ENCODE assay signal across 20 mouse cellular contexts in the genomic region with DNA sequence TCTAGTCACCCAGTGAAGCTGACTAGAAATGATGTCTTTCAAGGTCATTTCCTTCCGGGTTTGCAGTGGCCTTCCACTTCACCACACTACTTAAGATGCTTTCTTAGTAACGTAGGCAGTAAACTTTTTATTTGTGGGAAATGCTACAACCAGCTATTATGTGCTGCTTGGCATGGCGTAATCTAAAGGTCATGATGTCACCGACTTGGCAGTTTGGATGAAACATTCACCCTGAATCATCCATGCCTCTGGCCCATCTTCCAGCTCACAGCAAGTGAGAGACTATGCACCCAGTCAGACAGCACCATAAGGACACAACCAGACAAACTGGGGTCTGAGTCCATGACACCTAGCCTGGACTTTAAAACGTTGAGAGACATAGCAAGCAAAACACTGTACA. TPM values are rescaled to one million over a fixed set of nuclear protein-coding genes. Genes with fewer than 3 reads are reported as not detected.
DNase-seq lines count a peak whose midpoint lies in the region; ATAC-seq and TF ChIP-seq lines count a peak whose summit lies in the region.
"Had no signal": no experiment of that assay in that cellular context is flagged by ENCODE, and none has a peak within 500 bp of the region (broad histone marks: within the 10 kb centered on the region; RNA-seq: fewer than 3 reads in every experiment).

No protein-coding gene starts in this region.

- POLR2A ChIA-PET in Patski (lab: Charles Lee), result no interaction called here

- no peaks in the 10 kb centered on the region for H3K4me1 ChIP-seq in neural tube, embryonic 15.5 days
- H3K4me1 ChIP-seq: forebrain, embryonic 15.5 days; midbrain, embryonic 10.5 days had no signal

- no peaks in the 10 kb centered on the region for H3K79me2 ChIP-seq in myocyte (ENCODE audit: control insufficient read depth, insufficient read depth)

- TF ChIP-seq CTCF in Patski (IDR thresholded peaks at IDR 0.05), result no peak

- H3K4me3 ChIP-seq in myocyte, result no peak overlapping the region
- no peak overlapping the region for H3K4me3 ChIP-seq in neural tube, embryonic 15.5 days (replicated peaks)
- H3K4me3 ChIP-seq: embryonic facial prominence, embryonic 12.5 days; forebrain, embryonic 15.5 days; heart, embryonic 13.5 days; midbrain, embryonic 10.5 days had no signal

- no peak for TF ChIP-seq POLR2A in myocyte (IDR thresholded peaks at IDR 0.05; ENCODE audit: insufficient read length, low read depth)

- peak; percentile 36 to 39 for DNase-seq in heart, adult 18-20 months
- DNase-seq in heart, adult 8-10 months (ENCODE audit: low spot score), result no peak
- DNase-seq in Patski (ENCODE audit: low read depth, low spot score), result peak; percentile 39
- peak; percentile 71 to 78 for DNase-seq in adrenal gland, postnatal 36 days
- no peak for DNase-seq in right cerebral cortex, postnatal 14 days
- DNase-seq in ovary, postnatal 36 days (ENCODE audit: low spot score), result no peak
- DNase-seq: cerebellum, adult 9-10 months; gastrocnemius, postnatal 36 days; kidney, adult 9 months; kidney, postnatal 25 days; liver; lung, adult 18-20 months; thymus, adult 2 months had no signal

- H3K36me3 ChIP-seq in myocyte (ENCODE audit: control insufficient read depth, insufficient read depth), result peaks cover 45% of the 10 kb centered on the region
- H3K36me3 ChIP-seq in neural tube, embryonic 15.5 days, result peaks cover 48% of the 10 kb centered on the region

- H3K9ac ChIP-seq in neural tube, embryonic 15.5 days (replicated peaks), result no peak overlapping the region
- H3K9ac ChIP-seq: embryonic facial prominence, embryonic 12.5 days; forebrain, embryonic 15.5 days; heart, embryonic 13.5 days; hindbrain, embryonic 14.5 days had no signal

- no peak overlapping the region; the same call in 1 of the 2 replicates for H3K27ac ChIP-seq in neural tube, embryonic 15.5 days (replicated peaks)
- H3K27ac ChIP-seq: embryonic facial prominence, embryonic 12.5 days; forebrain, embryonic 15.5 days; heart, embryonic 13.5 days; hindbrain, embryonic 14.5 days; midbrain, embryonic 10.5 days had no signal

- CTCF ChIA-PET in Patski (lab: Charles Lee), result interaction anchor here (1.6 to 2.0 kb wide), 2 partner anchors 10 to 14 kb away, joined by 6 read pairs; no protein-coding TSS in a partner anchor

- no peak for ATAC-seq in Patski
- no peak for ATAC-seq in neural tube, embryonic 15.5 days (ENCODE audit: low FRiP score)
- ATAC-seq: forebrain, embryonic 15.5 days had no signal

- no peak overlapping the region for H3ac ChIP-seq in myocyte (ENCODE audit: control insufficient read depth, insufficient read length)

- in situ Hi-C loops in Patski (cut with MboI; ENCODE audit: low pct_unique_long_range_greater_than_20kb), result no loop called here

- peak overlapping the region; percentile 37 for H3K4me2 ChIP-seq in myocyte (ENCODE audit: low read depth)
- H3K4me2 ChIP-seq in neural tube, embryonic 15.5 days, result no peak overlapping the region
- H3K4me2 ChIP-seq: embryonic facial prominence, embryonic 12.5 days; forebrain, embryonic 15.5 days; heart, embryonic 13.5 days; hindbrain, embryonic 14.5 days had no signal

- no peaks in the 10 kb centered on the region for H3K27me3 ChIP-seq in Patski
- H3K27me3 ChIP-seq in myocyte (ENCODE audit: control insufficient read depth, insufficient read depth, insufficient read length), result no peaks in the 10 kb centered on the region
- H3K27me3 ChIP-seq in neural tube, embryonic 15.5 days (replicated peaks), result no peaks in the 10 kb centered on the region
- H3K27me3 ChIP-seq: embryonic facial prominence, embryonic 12.5 days; forebrain, embryonic 15.5 days; heart, embryonic 13.5 days had no signal

- no peaks in the 10 kb centered on the region for H3K9me3 ChIP-seq in neural tube, embryonic 15.5 days (replicated peaks)
- H3K9me3 ChIP-seq: embryonic facial prominence, embryonic 12.5 days; forebrain, embryonic 15.5 days; heart, embryonic 13.5 days; midbrain, embryonic 10.5 days had no signal

- whole genome bisulfite sequencing in neural tube, embryonic 15.5 days, result 70% methylated on average over 5 of the region's 5 CpGs

TF ChIP-seq in myocyte, 11 proteins besides CTCF, POLR2A, EP300 and RAD21:
- TF ChIP-seq CEBPB (IDR thresholded peaks at IDR 0.05; ENCODE audit: insufficient read depth, poor library complexity, severe bottlenecking) (peak; percentile 85), REST (IDR thresholded peaks at IDR 0.05; ENCODE audit: insufficient read depth, insufficient read length) (no peak)

RNA-seq across cellular contexts. Expression of a gene that starts 54.3 kb away (rescaled TPM):
- 10 to 100 TPM in 1 of 2 experiments, 1 to 10 TPM in 1; 7.7 to 11.7 TPM for total RNA-seq in heart, adult 18-20 months (2021)
- 1 to 10 TPM; 4.1 to 7.7 (median 6.6) TPM for total RNA-seq in heart, adult 8-10 months (2022)
- polyA plus RNA-seq in Patski (2021) (3.2 TPM), myocyte (2012; fragmentation: generic; extraction: Trizol) (8.4 TPM)
- 10 to 100 TPM in 1 of 2 experiments, 1 to 10 TPM in 1; 7.4 to 12.7 TPM for total RNA-seq in adrenal gland, postnatal 36 days (2021)
- 21.6 and 22.5 TPM in 2 replicates for polyA plus RNA-seq in neural tube, embryonic 15.5 days (2015; fragmentation: Nextera tagmentation; extraction: Ambion mirVana)

Comparison
In these comparisons a context has a peak if more than half of its experiments do, and no peak if none do; other contexts are left out.
1. DNase-seq: peak in heart, adult 18-20 months (2 of 2), Patski (single experiment) and adrenal gland, postnatal 36 days (2 of 2); none in heart, adult 8-10 months (single experiment), right cerebral cortex, postnatal 14 days (single experiment) and ovary, postnatal 36 days (single experiment).